Mouse (Mus musculus): ENCODE measurements around the gene Zfp420. TPM values are rescaled to one million over a fixed set of nuclear protein-coding genes. Genes with fewer than 3 reads are reported as not detected.

Gene Zfp420
- polyA plus RNA-seq (2016; fragmentation: Nextera tagmentation; extraction: Ambion mirVana), result 14.2 and 14.4 TPM in 2 replicates

DNA sequence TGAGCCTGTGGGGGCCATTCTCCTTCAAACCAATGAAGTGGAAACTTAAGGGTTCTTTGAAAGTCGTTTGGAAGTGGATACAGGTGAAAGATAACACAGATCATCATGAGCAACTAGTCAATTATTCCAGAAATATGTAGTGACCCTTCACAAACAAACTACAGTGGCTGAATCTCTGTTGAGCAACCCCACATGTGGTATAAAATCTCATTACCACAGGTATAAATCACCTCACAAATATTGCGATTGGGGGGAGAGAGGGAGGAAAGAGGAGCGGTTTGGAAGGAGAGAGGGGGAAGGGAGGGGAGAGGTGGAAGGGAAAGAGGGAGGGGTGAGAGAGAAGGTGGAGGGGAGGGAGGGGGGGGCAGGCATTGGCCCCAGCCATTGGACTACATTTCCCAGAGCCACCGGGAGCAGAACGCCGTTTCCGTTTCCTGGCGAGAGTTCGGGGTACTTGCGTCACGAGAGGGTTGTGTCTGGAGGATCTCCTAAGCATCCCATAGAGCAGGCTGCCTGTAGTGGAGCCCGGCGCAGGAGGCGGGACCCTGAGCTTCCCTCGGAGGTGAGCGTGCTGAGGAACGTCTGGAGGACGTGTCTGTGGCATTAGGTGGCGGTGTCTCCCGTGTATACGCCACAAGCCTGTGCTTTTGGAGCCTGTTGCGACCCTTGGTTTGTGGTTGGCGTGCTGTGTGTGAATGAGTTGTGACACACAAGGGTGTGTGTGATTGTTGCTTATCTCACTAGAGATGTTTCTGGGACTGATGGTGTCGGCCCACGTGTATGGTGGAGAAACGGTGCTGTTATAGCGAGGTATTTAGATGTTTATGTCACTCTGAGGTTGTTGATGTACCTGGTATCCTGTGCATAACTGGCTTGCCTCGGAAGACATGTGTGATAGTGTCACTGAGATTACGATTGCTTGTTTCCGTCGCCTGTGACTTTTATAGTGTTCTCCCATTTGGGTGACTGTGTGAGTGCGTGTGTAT lies at the start of gene Zfp420:
Gene Zfp420 (plus strand): TSS at position 448 of the 986 bp plus-strand sequence.
- H3K36me3 ChIP-seq, result 0 out of 2 replicates have a peak, but pooled peaks cover 6% of the 10 kb centered on the region
- H3K4me3 ChIP-seq, result peak within 1 kb of the TSS; percentile 69
- H3K9me3 ChIP-seq, result no peaks in the 10 kb centered on the region
- ATAC-seq (ENCODE audit: low FRiP score, low read depth), result peak; percentile 98
- peak within 1 kb of the TSS; percentile 80 for H3K9ac ChIP-seq (replicated peaks)
- H3K4me2 ChIP-seq (replicated peaks), result peak within 1 kb of the TSS; percentile 79
- 7% methylated on average over 32 of the region's 32 CpGs for WGBS
- H3K27ac ChIP-seq (replicated peaks), result peak within 1 kb of the TSS; percentile 63
- no peaks in the 10 kb centered on the region for H3K27me3 ChIP-seq
- peaks cover 7% of the 10 kb centered on the region for H3K4me1 ChIP-seq

DNA sequence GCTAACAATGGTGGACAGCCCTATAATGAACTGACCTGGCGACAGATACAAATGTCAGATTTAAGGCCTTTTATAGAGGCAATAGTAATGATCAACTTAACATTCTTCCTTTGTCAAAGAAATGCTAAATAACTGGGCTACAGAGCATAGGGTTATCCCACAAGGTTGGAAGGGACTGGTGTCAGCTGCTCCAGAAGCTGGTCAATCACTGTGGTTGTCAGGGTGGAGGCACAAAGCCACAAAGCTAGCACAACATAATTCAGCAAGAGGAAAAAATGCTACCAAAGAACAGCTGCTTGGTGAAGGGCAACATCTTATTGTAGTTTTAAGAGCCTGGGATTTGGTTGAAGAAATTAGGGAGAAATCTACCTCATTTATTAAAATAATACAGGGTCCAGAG lies 47.5 kb upstream of the Zfp420 start:
- 100% methylated on average over 1 of the region's 1 CpGs for WGBS
- Histone ChIP-seq H3K4me2 (replicated peaks) (no peak overlapping the region), H3K27ac (replicated peaks) (no peak overlapping the region), H3K27me3 (no peaks in the 10 kb centered on the region), H3K4me3 (no peak overlapping the region), H3K9ac (replicated peaks) (no peak overlapping the region), H3K4me1 (peaks cover 20% of the 10 kb centered on the region), H3K36me3 (0 out of 2 replicates have a peak, but pooled peaks cover 3% of the 10 kb centered on the region), H3K9me3 (0 out of 2 replicates have a peak, but pooled peaks cover 4% of the 10 kb centered on the region)
- ATAC-seq (ENCODE audit: low FRiP score, low read depth), result no peak

DNA sequence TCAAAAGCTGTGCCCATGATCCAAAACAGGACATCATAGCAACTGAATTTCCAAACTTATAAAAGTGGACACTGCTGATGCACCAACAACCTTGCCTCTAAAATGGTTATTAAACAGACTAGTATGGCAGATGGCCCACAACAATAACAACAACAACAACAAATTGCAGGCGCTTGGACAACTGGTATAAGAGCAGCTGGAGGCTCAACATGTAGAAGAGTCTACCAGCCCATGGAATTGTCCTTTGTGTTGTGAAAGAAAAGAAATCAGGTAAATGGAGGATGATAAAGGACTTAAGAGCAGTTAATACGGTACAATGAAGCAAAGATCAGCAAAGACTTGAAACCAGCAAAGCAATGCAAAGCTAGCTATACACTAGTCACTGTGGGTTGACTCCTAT lies 45.4 kb upstream of the Zfp420 start:
- WGBS, result 85% methylated on average over 2 of the region's 2 CpGs
- H3K36me3 ChIP-seq, result 0 out of 2 replicates have a peak, but pooled peaks cover 3% of the 10 kb centered on the region
- peaks cover 27% of the 10 kb centered on the region for H3K4me1 ChIP-seq
- H3K4me3 ChIP-seq, result peak overlapping the region; percentile 63
- H3K9me3 ChIP-seq, result 0 out of 2 replicates have a peak, but pooled peaks cover 1% of the 10 kb centered on the region
- no peaks in the 10 kb centered on the region for H3K27me3 ChIP-seq
- no peak overlapping the region for H3K27ac ChIP-seq (replicated peaks)
- 0 out of 2 replicates have a peak overlapping the region, but pooled peaks have one; percentile 65 for H3K9ac ChIP-seq (replicated peaks)
- H3K4me2 ChIP-seq (replicated peaks), result peak overlapping the region; percentile 64
- ATAC-seq (ENCODE audit: low FRiP score, low read depth), result no peak

DNA sequence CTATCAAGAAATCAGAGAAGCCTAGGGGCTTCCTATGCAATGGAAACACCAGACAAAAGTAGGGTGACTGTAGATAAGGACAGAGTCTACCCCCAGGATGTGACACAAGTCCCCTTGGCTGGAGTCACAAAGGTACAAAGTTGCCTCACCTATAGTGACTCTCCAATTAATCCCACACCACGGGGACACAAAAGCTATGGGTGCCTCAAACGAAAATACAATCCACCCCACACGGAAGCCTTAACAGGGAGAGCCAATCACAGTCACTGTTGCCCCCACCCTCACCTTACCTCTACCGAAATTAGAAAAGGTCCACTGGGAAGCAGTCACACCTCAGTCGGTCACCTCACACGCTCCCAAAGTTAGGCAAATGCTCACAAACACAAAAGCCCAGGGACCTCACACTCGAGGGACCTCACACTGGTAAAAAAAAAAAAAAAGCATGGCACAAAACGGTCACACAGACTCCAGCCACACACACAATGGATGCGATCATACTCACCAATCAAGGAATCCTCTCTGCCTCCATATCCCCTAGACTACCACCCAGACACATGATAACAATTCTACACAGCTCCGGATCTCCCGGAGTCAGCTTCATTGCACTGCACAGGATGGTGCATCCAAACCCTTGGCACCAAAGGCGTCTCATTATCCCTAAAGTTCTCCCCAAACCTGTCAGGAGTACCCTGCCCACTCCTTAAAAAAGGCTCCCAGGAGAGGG lies 44.6 kb upstream of the Zfp420 start:
- Histone ChIP-seq H3K4me2 (replicated peaks) (peak overlapping the region; percentile 64), H3K36me3 (0 out of 2 replicates have a peak, but pooled peaks cover 3% of the 10 kb centered on the region), H3K4me3 (peak overlapping the region; percentile 63), H3K27ac (replicated peaks) (peak overlapping the region; percentile 47; the same call in 1 of the 2 replicates), H3K9ac (replicated peaks) (peak overlapping the region; percentile 65), H3K27me3 (no peaks in the 10 kb centered on the region), H3K9me3 (no peaks in the 10 kb centered on the region), H3K4me1 (peaks cover 29% of the 10 kb centered on the region)
- peak; percentile 59 for ATAC-seq (ENCODE audit: low FRiP score, low read depth)
- WGBS, result 3% methylated on average over 12 of the region's 12 CpGs

DNA sequence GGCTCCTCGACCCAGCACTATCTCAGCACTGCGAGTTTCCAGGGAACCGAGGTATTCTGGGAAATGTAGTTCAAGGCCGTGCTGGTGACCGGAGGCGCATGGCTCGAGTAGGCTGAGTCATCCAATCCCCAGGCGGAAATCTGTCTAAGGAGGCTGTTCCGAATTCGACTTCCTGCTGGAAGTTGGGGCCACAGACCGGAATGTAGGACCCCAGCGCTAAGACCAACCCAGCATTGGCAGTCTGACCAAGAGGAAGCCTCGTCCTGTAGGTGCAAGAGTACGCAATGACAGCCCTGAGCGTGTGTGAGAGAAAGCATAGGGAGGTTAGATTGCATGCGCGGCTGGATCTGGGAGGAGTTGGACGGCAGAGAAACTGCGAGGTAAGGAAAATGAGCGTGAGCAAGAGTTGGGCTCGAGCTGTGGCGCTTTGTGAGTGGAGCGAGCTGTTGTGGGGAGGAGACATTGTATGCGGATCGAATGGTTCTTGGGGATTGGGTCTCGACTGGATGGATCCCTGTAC lies 43.8 kb upstream of the Zfp420 start, which contains the start of gene Zfp790:
Gene Zfp790 (plus strand): TSS at position 205 of the 520 bp plus-strand sequence.
- Histone ChIP-seq H3K9ac (replicated peaks) (peak within 1 kb of the TSS; percentile 65), H3K27ac (replicated peaks) (peak within 1 kb of the TSS; percentile 74), H3K4me2 (replicated peaks) (peak within 1 kb of the TSS; percentile 64), H3K27me3 (no peaks in the 10 kb centered on the region), H3K9me3 (no peaks in the 10 kb centered on the region), H3K36me3 (peaks cover 8% of the 10 kb centered on the region; the same call in 1 of the 2 replicates), H3K4me3 (peak within 1 kb of the TSS; percentile 63), H3K4me1 (peaks cover 29% of the 10 kb centered on the region)
- WGBS, result under 1% methylated on average over 26 of the region's 26 CpGs
- ATAC-seq (ENCODE audit: low FRiP score, low read depth), result peak; percentile 96

DNA sequence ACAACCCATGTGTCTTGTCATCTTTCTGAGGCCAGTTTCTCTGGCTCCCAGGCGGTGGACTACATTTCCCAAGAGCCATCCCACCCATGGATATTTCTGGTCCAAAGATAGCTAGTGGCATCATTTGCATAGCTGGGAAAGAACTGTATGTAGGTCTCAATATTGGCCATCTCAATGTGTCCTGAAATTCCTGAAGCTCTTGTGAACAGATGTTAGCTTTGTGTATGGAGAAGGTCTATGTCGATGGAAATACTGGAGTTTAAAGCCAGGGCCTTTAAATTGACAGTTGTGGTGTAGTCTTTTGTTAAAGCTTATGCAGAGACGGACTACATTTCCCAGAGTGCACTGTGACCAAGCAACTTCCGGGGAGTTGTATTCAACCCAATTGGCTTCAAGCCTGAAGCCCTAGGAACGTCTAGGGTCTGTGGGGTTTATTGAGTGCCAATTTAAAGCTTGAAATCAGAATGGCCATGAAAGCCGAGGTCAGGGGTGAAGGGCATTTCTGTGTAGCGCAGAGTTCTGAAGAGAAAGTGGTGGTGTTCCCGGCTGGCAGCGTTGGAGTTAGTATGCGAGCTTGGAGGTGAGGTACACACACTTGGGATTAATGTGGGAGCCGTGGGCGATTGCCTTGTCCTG lies 41.0 kb upstream of the Zfp420 start:
- Histone ChIP-seq H3K4me1 (peaks cover 29% of the 10 kb centered on the region), H3K36me3 (peaks cover 16% of the 10 kb centered on the region), H3K9me3 (no peaks in the 10 kb centered on the region), H3K9ac (replicated peaks) (peak overlapping the region; percentile 75), H3K4me2 (replicated peaks) (peak overlapping the region; percentile 75), H3K27ac (replicated peaks) (peak overlapping the region; percentile 61; the same call in 1 of the 2 replicates), H3K27me3 (no peaks in the 10 kb centered on the region), H3K4me3 (peak overlapping the region; percentile 66)
- peak; percentile 80 for ATAC-seq (ENCODE audit: low FRiP score, low read depth)
- WGBS, result 4% methylated on average over 12 of the region's 12 CpGs

DNA sequence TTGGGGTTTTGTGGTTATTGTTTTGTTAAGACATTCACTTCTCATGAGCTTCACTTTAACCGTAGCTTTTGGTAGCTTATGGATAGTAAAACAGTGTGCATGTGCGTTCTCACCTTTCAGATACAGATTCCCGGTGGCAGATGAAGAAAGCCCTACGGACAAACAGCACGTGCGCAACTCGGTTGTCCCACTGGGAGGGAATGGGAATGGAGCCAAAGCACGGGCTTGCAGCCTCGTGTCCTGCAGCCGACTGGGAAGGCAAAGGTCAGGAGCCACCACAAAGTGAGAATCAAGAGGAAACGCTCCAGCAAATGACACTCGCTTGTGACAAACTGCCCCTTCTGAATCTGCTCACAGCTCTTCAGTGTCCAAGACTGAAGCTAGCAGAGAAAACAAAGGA lies 31.8 kb upstream of the Zfp420 start:
- Histone ChIP-seq H3K36me3 (peaks cover 83% of the 10 kb centered on the region), H3K9me3 (no peaks in the 10 kb centered on the region), H3K27ac (replicated peaks) (no peak overlapping the region), H3K4me1 (no peaks in the 10 kb centered on the region), H3K9ac (replicated peaks) (no peak overlapping the region), H3K4me2 (replicated peaks) (no peak overlapping the region), H3K4me3 (no peak overlapping the region), H3K27me3 (no peaks in the 10 kb centered on the region)
- 95% methylated on average over 12 of the region's 12 CpGs for WGBS
- no peak for ATAC-seq (ENCODE audit: low FRiP score, low read depth)

DNA sequence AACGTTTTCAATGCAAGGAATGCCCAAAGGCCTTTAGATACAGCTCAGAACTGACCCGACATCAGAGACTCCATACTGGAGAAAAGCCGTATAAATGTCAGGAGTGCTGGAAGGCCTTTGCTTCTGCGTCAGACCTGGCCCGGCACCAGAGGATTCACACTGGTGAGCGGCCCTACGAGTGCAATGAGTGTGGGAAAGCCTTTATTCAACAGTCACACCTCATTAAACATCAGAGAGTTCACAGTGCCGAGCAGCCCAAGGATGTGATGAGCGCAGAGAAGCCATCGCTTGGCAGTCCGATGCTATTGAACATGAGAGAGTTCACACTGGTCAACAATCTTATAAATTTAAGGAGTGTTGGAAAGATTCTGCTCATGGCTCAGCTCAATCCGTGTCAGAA lies 30.0 kb upstream of the Zfp420 start:
- 86% methylated on average over 12 of the region's 12 CpGs for WGBS

DNA sequence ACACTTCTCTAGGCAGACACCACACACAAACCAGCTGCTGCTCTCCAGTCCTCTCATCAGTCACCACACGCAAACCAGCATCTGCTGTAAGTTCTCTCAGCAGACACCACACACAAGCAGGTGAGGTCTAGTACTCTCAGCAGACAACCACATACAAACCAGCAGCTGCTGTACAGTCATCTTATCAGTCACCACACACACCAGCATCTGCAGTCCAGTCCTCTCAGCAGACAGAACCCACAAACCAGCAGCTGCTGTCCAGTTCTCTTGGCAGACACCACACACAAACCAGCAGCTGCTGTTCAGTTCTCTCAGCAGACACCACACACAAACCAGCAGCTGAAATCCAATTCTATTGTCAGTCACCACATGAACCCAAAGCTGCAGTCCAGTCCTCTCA lies 23.0 kb upstream of the Zfp420 start:
- Histone ChIP-seq H3K9ac (replicated peaks) (no peak overlapping the region), H3K36me3 (peaks cover 24% of the 10 kb centered on the region), H3K27me3 (no peaks in the 10 kb centered on the region), H3K27ac (replicated peaks) (no peak overlapping the region), H3K4me1 (no peaks in the 10 kb centered on the region), H3K9me3 (no peaks in the 10 kb centered on the region), H3K4me3 (no peak overlapping the region), H3K4me2 (replicated peaks) (no peak overlapping the region)
- no peak for ATAC-seq (ENCODE audit: low FRiP score, low read depth)
- WGBS, result 86% methylated on average over 1 of the region's 1 CpGs

More for the DNA sequence above, 30.0 kb upstream of the Zfp420 start:
- no peak for ATAC-seq (ENCODE audit: low FRiP score, low read depth)
- Histone ChIP-seq H3K9me3 (no peaks in the 10 kb centered on the region), H3K4me2 (replicated peaks) (no peak overlapping the region), H3K4me1 (no peaks in the 10 kb centered on the region), H3K27me3 (no peaks in the 10 kb centered on the region), H3K4me3 (no peak overlapping the region), H3K27ac (replicated peaks) (no peak overlapping the region), H3K36me3 (peaks cover 80% of the 10 kb centered on the region), H3K9ac (replicated peaks) (no peak overlapping the region)

DNA sequence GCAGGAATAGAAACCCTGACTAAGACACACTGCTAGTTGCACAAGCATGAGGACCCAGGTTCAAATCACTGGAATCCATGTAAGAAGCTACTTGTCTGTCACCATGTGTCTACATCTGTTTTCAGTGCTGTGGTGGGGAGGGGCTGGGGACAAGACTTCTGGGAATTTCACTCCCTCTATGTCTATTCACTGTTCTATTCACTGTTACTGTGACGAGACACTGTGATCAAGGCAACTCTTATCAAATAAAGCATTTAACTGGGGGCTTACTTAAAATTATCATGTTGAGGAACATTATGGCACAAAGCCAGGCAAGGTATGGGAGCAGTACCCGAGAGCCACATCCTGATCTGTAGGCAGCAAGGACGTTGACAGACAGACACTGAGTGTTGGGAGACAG lies 20.5 kb upstream of the Zfp420 start:
- Histone ChIP-seq H3K27ac (replicated peaks) (no peak overlapping the region), H3K27me3 (no peaks in the 10 kb centered on the region), H3K36me3 (peaks cover 13% of the 10 kb centered on the region), H3K4me2 (replicated peaks) (no peak overlapping the region), H3K9ac (replicated peaks) (no peak overlapping the region), H3K4me3 (no peak overlapping the region), H3K4me1 (no peaks in the 10 kb centered on the region), H3K9me3 (no peaks in the 10 kb centered on the region)
- WGBS, result 87% methylated on average over 3 of the region's 3 CpGs
- no peak for ATAC-seq (ENCODE audit: low FRiP score, low read depth)

GRCm38 (mm10) chr7:29842105-29842504 lies 17.7 kb upstream of the Zfp420 start:
- Histone ChIP-seq H3K9me3 (no peaks in the 10 kb centered on the region), H3K36me3 (peaks cover 31% of the 10 kb centered on the region), H3K9ac (replicated peaks) (no peak overlapping the region), H3K4me2 (replicated peaks) (no peak overlapping the region), H3K4me3 (no peak overlapping the region), H3K27me3 (no peaks in the 10 kb centered on the region), H3K27ac (replicated peaks) (no peak overlapping the region), H3K4me1 (no peaks in the 10 kb centered on the region)
- no peak for ATAC-seq (ENCODE audit: low FRiP score, low read depth)
- 97% methylated on average over 1 of the region's 1 CpGs for WGBS

Data from midbrain, embryonic 12.5 days (tissue).